Mouse (Mus musculus): Measurements from ENCODE around the gene Gpatch3. TPM values are rescaled to one million over a fixed set of nuclear protein-coding genes. Genes with fewer than 3 reads are reported as not detected.
A peak's percentile ranks its signal among the peaks of the same experiment; 100 is the strongest.

Gene Gpatch3
- polyA plus RNA-seq, 1 experiment from 2014 or later, result 12.2 TPM

GRCm38 (mm10) chr4:133628517-133628916 lies 54.0 kb downstream of the Gpatch3 start:
- WGBS, result 72% methylated on average over 2 of the region's 2 CpGs
- no peak overlapping the region for H3K27ac ChIP-seq (replicated peaks)
- H3K36me3 ChIP-seq (replicated peaks), result peaks cover 46% of the 10 kb centered on the region
- peaks cover 45% of the 10 kb centered on the region for H3K4me1 ChIP-seq
- H3K27me3 ChIP-seq (replicated peaks; ENCODE audit: low read depth, poor library complexity, severe bottlenecking), result no peaks in the 10 kb centered on the region
- no peak overlapping the region for H3K4me3 ChIP-seq
- no peaks in the 10 kb centered on the region for H3K9me3 ChIP-seq
- no peak for DNase-seq (ENCODE audit: low spot score)

- H3K27ac ChIP-seq (replicated peaks), result no peak overlapping the region
- no peak for DNase-seq (ENCODE audit: low spot score)
- no peak overlapping the region for H3K4me3 ChIP-seq
- H3K36me3 ChIP-seq (replicated peaks), result peaks cover 40% of the 10 kb centered on the region
- no peaks in the 10 kb centered on the region for H3K9me3 ChIP-seq
- H3K4me1 ChIP-seq, result peaks cover 49% of the 10 kb centered on the region
- WGBS, result 91% methylated on average over 7 of the region's 7 CpGs
- no peaks in the 10 kb centered on the region for H3K27me3 ChIP-seq (replicated peaks; ENCODE audit: low read depth, poor library complexity, severe bottlenecking)
These were observed 54.6 kb downstream of the Gpatch3 start for GRCm38 (mm10) chr4:133629191-133629590.

GRCm38 (mm10) chr4:133630326-133630920 lies 55.9 kb downstream of the Gpatch3 start:
- Histone ChIP-seq H3K4me1 (peaks cover 46% of the 10 kb centered on the region), H3K27me3 (replicated peaks; ENCODE audit: low read depth, poor library complexity, severe bottlenecking) (no peaks in the 10 kb centered on the region), H3K36me3 (replicated peaks) (peaks cover 27% of the 10 kb centered on the region), H3K4me3 (no peak overlapping the region), H3K27ac (replicated peaks) (no peak overlapping the region), H3K9me3 (no peaks in the 10 kb centered on the region)
- DNase-seq (ENCODE audit: low spot score), result no peak
- 94% methylated on average over 8 of the region's 8 CpGs for WGBS

GRCm38 (mm10) chr4:133631071-133631768 lies 56.7 kb downstream of the Gpatch3 start:
- Histone ChIP-seq H3K9me3 (no peaks in the 10 kb centered on the region), H3K36me3 (replicated peaks) (peaks cover 19% of the 10 kb centered on the region), H3K27me3 (replicated peaks; ENCODE audit: low read depth, poor library complexity, severe bottlenecking) (no peaks in the 10 kb centered on the region), H3K4me3 (peak overlapping the region; percentile 91), H3K27ac (replicated peaks) (no peak overlapping the region), H3K4me1 (peaks cover 38% of the 10 kb centered on the region)
- DNase-seq (ENCODE audit: low spot score), result no peak
- WGBS, result 82% methylated on average over 14 of the region's 14 CpGs

- H3K9me3 ChIP-seq, result no peaks in the 10 kb centered on the region
- 50% methylated on average over 9 of the region's 9 CpGs for WGBS
- DNase-seq (ENCODE audit: low spot score), result no peak
- H3K4me3 ChIP-seq, result peak overlapping the region; percentile 91
- H3K27ac ChIP-seq (replicated peaks), result no peak overlapping the region
- peaks cover 35% of the 10 kb centered on the region for H3K4me1 ChIP-seq
- peaks cover 13% of the 10 kb centered on the region for H3K36me3 ChIP-seq (replicated peaks)
- no peaks in the 10 kb centered on the region for H3K27me3 ChIP-seq (replicated peaks; ENCODE audit: low read depth, poor library complexity, severe bottlenecking)
These were observed 57.3 kb downstream of the Gpatch3 start for GRCm38 (mm10) chr4:133631769-133632411.

GRCm38 (mm10) chr4:133632483-133633327 lies 58.2 kb downstream of the Gpatch3 start:
- no peaks in the 10 kb centered on the region for H3K27me3 ChIP-seq (replicated peaks; ENCODE audit: low read depth, poor library complexity, severe bottlenecking)
- H3K9me3 ChIP-seq, result no peaks in the 10 kb centered on the region
- peak; percentile 38 for DNase-seq (ENCODE audit: low spot score)
- WGBS, result 1% methylated on average over 69 of the region's 69 CpGs
- H3K27ac ChIP-seq (replicated peaks), result peak overlapping the region; percentile 88
- peaks cover 32% of the 10 kb centered on the region for H3K4me1 ChIP-seq
- peaks cover 10% of the 10 kb centered on the region for H3K36me3 ChIP-seq (replicated peaks)
- peak overlapping the region; percentile 91 for H3K4me3 ChIP-seq

- no peaks in the 10 kb centered on the region for H3K9me3 ChIP-seq
- H3K27ac ChIP-seq (replicated peaks), result peak overlapping the region; percentile 88
- no peaks in the 10 kb centered on the region for H3K27me3 ChIP-seq (replicated peaks; ENCODE audit: low read depth, poor library complexity, severe bottlenecking)
- DNase-seq (ENCODE audit: low spot score), result peak; percentile 92
- H3K4me1 ChIP-seq, result peaks cover 32% of the 10 kb centered on the region
- WGBS, result 7% methylated on average over 47 of the region's 47 CpGs
- peak overlapping the region; percentile 91 for H3K4me3 ChIP-seq
- peaks cover 10% of the 10 kb centered on the region for H3K36me3 ChIP-seq (replicated peaks)
These were observed 58.9 kb downstream of the Gpatch3 start for GRCm38 (mm10) chr4:133633332-133634042.

Small RNAs within 50 kb of the gene (microRNA-seq; reads per million reads assigned to microRNA genes)
- not detected for gene Gm23158

Other genes with a start within 250 kb of the Gpatch3 start
- 17.2 and 17.7 TPM in 2 replicates for gene Wdtc1, start 221.3 kb upstream of the Gpatch3 start, polyA plus RNA-seq (2016; fragmentation: Nextera tagmentation; extraction: Ambion mirVana)
- gene Slc9a1, start 205.0 kb upstream of the Gpatch3 start, polyA plus RNA-seq (2016; fragmentation: Nextera tagmentation; extraction: Ambion mirVana), result 8.6 and 9.0 TPM in 2 replicates
- 1.0 and 1.2 TPM in 2 replicates for gene Tent5b, start 94.6 kb upstream of the Gpatch3 start, polyA plus RNA-seq (2016; fragmentation: Nextera tagmentation; extraction: Ambion mirVana)
- gene Trnp1, start 76.2 kb upstream of the Gpatch3 start, polyA plus RNA-seq (2016; fragmentation: Nextera tagmentation; extraction: Ambion mirVana), result 0.57 and 1.1 TPM in 2 replicates
- 11.0 and 13.6 TPM in 2 replicates for gene Kdf1, start 55.8 kb upstream of the Gpatch3 start, polyA plus RNA-seq (2016; fragmentation: Nextera tagmentation; extraction: Ambion mirVana)
- gene Nudc, start 28.7 kb upstream of the Gpatch3 start, polyA plus RNA-seq (2016; fragmentation: Nextera tagmentation; extraction: Ambion mirVana), result 489 and 518 TPM in 2 replicates
- gene Nr0b2, start 21.4 kb upstream of the Gpatch3 start, polyA plus RNA-seq (2016; fragmentation: Nextera tagmentation; extraction: Ambion mirVana), result 0.17 TPM in 1 of 2 replicates, not detected in the other
- gene Gpn2, start 9.6 kb downstream of the Gpatch3 start, polyA plus RNA-seq (2016; fragmentation: Nextera tagmentation; extraction: Ambion mirVana), result 29.4 and 30.9 TPM in 2 replicates
- gene Sfn, start 27.4 kb downstream of the Gpatch3 start, polyA plus RNA-seq (2016; fragmentation: Nextera tagmentation; extraction: Ambion mirVana), result 27.6 and 35.7 TPM in 2 replicates
- gene Zdhhc18, start 75.4 kb downstream of the Gpatch3 start, polyA plus RNA-seq (2016; fragmentation: Nextera tagmentation; extraction: Ambion mirVana), result 2.3 and 3.0 TPM in 2 replicates
- 14.8 TPM in 2 replicates for gene Pigv, start 97.9 kb downstream of the Gpatch3 start, polyA plus RNA-seq (2016; fragmentation: Nextera tagmentation; extraction: Ambion mirVana)
- 38.9 and 40.0 TPM in 2 replicates for gene Arid1a, start 182.0 kb downstream of the Gpatch3 start, polyA plus RNA-seq (2016; fragmentation: Nextera tagmentation; extraction: Ambion mirVana)